Mouse (Mus musculus) liver, postnatal 0 days (tissue): ENCODE data around the gene Tmem45b.

Source experiments
- CTCF ChIP-seq: sonication (generic); IDR thresholded peaks from 2 replicates; pipeline ENCODE4 v1.5.1; 2016; ENCODE audit warnings: antibody characterized with exemption, low read depth
- EP300 ChIP-seq: IDR thresholded peaks from 2 replicates; pipeline ENCODE4 v1.6.1; 2016; ENCODE audit warnings: antibody characterized with exemption, low read depth, mild to moderate bottlenecking

- TF ChIP-seq EP300 (no peak), CTCF (peak; percentile 81)
Measured at GRCm38 (mm10) chr9:31405217-31405616, 59.0 kb downstream of the Tmem45b start.
